Mouse (Mus musculus) layer of hippocampus, postnatal 14 days (tissue): ENCODE data around the gene Spp1. TPM values are rescaled to one million over a fixed set of nuclear protein-coding genes. Genes with fewer than 3 reads are reported as not detected.
"Not testable (repeated sequence)": the region's sequence is repeated elsewhere in the genome, so short reads cannot be mapped to it uniquely, and the experiment has no call there.

Experiments used
- DNase-seq, 2 experiments: peaks; one replicate each; pipeline ENCODE4 v3.0.0; 2021 to 2022; ENCODE audit warnings: low spot score in 2 of 2, mixed read lengths in 1 of 2
- total RNA-seq, 2 experiments: library from RNA; stranded (reverse); gene quantifications; 2 replicates each; pipeline ENCODE4 v1.2.3; 2021

The Spp1 gene
- total RNA-seq, 2 experiments from 2014 or later: 1.8 to 2.4 TPM

DNA sequence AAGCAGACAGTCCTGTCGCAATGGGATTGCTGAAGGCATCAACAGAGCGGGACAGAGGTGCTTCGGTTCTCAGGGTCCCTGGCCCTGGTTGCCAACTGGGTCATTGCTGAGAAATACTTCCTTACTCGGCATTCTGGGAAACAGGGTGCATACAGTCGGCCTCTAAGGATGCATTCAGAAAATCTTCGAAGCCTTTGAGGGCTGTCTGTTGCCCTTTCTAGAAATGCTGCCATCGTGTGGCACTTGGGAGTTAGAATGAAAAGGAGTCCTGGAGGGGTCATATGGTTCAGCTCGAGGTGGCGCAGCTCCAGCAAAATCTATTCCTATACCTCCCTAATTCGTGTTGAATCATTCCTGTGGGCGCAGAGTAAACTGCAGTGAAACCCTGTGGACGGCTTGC is 2.0 kb upstream of the Spp1 start:
- no peak for DNase-seq

- no peak for DNase-seq
Observed at GRCm38 (mm10) chr5:104433968-104434565, 851 bp upstream of the Spp1 start.

- no peak for DNase-seq
Observed at GRCm38 (mm10) chr5:104436406-104437076, 1.6 kb downstream of the Spp1 start.

DNA sequence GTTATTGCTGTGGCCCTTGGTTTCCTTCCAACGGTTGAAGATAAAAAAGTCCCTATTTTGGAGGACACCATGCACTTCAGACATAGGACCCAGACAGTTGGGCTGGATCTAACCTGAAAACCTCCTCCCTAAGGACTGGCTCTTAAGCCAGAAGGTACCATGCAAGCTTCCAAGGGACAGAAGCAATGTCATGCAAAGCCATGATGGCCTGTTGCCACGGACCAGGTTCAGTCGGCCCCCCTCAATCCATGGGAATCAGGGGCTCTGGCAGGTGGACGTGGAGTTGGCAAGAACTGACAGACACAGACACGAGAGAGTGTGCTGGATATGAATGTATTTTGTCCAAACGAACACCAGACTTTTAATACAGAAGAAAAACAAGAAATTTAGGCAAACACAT is 7.5 kb downstream of the Spp1 start:
- no peak for DNase-seq

- no peak for DNase-seq
Observed at GRCm38 (mm10) chr5:104442850-104443249, 7.9 kb downstream of the Spp1 start.

DNA sequence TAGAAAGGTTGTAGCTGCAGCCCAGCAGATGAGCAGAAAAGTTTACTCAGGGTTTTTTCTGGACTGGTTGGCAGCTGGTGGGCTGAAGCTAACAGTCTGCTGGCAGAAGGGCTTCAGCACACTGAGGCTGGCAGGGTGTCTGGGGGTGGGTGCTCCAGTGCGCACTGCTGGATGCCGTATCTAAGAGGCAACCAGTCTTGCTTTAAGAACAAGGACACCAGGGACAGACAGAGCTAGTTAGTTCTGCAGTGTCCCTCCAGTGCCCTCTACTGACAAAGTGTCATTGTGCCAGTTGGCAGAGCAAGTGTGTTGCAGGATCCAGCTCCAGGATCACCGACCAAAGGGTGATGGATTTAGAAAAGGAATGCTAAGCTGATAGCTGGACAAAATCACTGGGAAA is 11.2 kb downstream of the Spp1 start:
- DNase-seq: peak; percentile 59 to 83

DNA sequence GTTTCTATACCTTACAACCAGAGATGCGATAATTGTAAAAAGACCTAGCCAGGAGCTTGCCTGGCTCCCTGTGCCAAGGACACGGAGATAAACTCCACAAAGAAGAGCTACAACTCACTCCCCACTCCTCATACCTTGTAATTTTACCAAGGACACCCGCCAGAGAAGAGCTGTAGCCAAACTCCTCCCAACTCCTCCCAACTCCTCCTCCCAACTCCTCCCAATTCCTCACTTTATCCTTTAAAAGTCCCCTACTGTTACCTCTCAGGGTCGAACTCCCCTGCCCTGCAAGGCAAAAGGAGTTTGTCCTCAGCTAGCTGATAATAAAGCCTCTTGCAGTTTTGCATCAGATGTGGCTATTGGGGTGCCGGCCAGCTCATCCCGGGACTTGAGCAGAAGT is 13.4 kb downstream of the Spp1 start:
- DNase-seq: not testable (repeated sequence)

- no peak for DNase-seq
Observed at GRCm38 (mm10) chr5:104449491-104449890, 14.6 kb downstream of the Spp1 start.

- DNase-seq: no peak
Observed at GRCm38 (mm10) chr5:104453075-104453474, 18.2 kb downstream of the Spp1 start.

GRCm38 (mm10) chr5:104454564-104454963 is 19.6 kb downstream of the Spp1 start:
- DNase-seq: no peak

DNA sequence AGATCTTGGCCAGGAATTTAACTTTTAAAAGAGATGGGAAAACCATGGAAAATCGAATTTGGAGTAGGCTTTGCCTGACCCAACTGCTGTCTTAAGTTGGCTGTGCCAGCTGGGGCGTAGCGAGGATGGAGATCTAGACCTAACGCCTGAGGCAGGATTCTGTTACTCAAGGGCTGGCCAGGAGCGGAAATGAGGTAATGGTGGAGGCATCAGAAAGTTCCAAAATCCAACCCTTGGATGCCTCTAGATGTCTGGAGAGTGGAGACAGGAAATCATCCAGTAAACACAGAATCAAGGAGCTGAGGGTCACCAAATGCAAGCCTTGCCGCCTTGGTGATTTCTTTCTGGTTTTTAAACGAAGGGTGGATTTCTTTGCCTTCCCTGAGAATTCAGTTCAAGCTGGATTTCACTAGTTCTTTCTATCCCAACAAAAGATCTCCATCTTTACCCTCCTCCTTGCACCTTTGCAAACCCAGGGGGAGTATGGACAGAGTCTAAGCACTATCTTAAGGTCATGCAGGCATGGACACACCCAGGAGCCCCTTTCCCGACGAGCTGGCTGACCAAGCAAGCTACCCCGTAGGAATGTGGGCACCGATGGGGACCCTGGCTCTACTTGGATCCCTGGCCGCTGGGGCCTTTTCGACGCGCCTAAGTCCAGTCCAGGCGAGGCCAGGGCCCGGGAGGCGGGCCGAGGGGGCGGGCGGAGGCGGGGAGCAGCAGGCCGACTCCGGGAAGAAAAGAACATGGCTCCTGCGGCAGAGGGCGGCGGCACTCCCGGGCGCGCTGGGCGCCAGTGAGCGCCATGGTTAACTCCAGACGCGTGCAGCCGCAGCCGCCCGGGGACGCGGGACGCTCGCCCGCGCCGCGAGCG is 24.2 kb downstream of the Spp1 start, which contains the start of gene Pkd2:
Pkd2 (plus strand) TSS at position 619 of the 874 bp plus-strand sequence.
- DNase-seq: peak; percentile 50 to 62

GRCm38 (mm10) chr5:104459706-104460455 is 25.0 kb downstream of the Spp1 start:
- peak; percentile 65 to 67 for DNase-seq

DNA sequence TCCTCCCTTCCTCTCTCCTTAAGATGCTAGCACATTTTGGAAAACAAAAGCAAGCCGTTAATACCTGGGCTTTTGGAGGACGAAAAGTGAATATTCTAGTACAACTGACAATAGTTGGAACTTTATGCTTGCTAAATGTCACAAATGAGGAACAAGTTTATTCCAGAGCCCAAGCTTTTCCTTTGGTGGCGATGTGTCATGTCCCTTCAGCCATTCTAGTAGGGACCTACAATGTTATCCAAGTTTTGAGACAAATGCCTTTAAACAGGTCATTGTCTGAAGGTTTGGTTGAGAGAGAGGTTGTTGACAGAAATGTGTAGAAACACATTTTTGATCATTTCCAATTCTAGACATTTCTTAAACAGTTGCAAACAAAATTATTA is 25.5 kb downstream of the Spp1 start:
- DNase-seq: no peak

- DNase-seq: no peak
Observed at GRCm38 (mm10) chr5:104460856-104461255, 25.9 kb downstream of the Spp1 start.

GRCm38 (mm10) chr5:104465279-104465678 is 30.4 kb downstream of the Spp1 start:
- no peak for DNase-seq

GRCm38 (mm10) chr5:104465731-104466130 is 30.8 kb downstream of the Spp1 start:
- no peak for DNase-seq

- no peak for DNase-seq
Observed at GRCm38 (mm10) chr5:104466816-104467215, 31.9 kb downstream of the Spp1 start.

DNA sequence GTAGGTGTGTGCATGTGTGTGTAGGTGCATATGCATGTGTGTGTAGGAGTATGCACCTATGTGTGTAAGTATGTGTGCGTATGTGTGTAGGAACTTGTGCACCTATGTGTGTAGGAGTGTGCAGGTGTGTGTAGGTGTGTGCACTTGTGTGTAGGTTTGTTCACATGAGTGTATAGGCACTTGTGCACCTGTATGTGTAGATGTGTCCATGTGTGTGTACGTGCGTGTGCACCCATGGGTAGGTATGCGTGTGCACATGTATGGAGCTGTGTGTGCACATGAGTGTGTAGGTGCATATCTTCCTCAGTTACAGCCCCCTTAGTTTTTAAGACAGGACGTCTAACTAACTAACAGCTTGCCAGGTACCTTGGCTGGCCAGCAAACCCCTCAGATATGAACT is 33.7 kb downstream of the Spp1 start:
- no peak for DNase-seq

- DNase-seq: no peak
Observed at GRCm38 (mm10) chr5:104470981-104471391, 36.1 kb downstream of the Spp1 start.

DNA sequence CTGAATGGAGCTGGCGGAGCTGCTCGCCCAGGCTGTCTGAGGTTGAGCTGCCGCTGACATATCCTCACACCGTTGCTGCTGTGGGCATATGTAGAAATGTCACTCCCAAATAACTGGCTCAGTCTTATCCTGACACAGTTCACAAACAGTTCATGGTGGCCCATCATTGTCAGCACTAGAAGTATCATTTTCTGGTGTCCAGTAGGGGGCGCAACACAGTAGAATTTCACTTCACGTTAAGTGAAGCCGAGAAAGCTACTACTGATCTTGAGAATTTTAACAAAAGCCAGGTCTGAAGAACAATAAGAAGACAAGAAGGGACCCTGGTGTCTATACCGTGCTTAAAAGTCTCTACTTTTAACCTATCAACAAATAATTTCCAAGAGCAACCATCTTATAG is 37.5 kb downstream of the Spp1 start:
- peak in 1 of 2 experiments; percentile 23 for DNase-seq

DNA sequence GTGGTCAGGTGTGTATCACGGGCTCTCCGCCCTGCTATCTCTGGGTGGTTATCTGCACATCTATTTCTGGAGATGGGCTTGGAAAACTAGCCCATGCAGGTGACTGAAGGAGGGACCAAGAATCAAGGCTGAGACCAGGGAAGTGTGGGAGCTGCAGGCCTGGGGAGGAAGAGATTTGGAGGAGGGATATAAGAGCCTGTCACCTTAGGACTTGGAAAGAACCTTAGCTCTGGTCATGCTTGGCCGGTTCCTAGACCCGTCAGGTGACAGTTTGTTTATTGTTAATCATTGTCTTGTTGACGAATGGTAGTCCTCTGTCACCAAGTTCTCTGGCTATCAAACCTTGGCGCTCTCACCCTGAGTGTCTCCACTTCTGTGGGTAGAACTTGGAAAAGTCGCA is 45.4 kb downstream of the Spp1 start:
- DNase-seq: no peak
